Mouse (Mus musculus) MEL (cell line): ENCODE results near the gene Morf4l1.

Source experiments
- CTCF ChIP-seq, 3 experiments: IDR thresholded peaks in 2 of 3; conservative IDR thresholded peaks in 1 of 3; 2 replicates each; pipeline ENCODE4 v1.5.1; 2011 to 2012; ENCODE audit warnings: low read length in 3 of 3, low read depth in 2 of 3, mild to moderate bottlenecking in 2 of 3, improper control_type of control experiment in 1 of 3, inconsistent platforms in 1 of 3, mixed read lengths in 1 of 3, moderate library complexity in 1 of 3; ENCODE audit not compliant: control insufficient read depth in 1 of 3, insufficient read depth in 1 of 3, poor library complexity in 1 of 3, severe bottlenecking in 1 of 3
- MEF2A ChIP-seq: IDR thresholded peaks from 2 replicates; pipeline ENCODE4 v1.6.1; 2014; ENCODE audit warnings: low read depth, mild to moderate bottlenecking, inconsistent platforms, low read length, improper control_type of control experiment; ENCODE audit not compliant: poor library complexity, insufficient replicate concordance, severe bottlenecking; ENCODE audit errors: extremely low read depth
- POLR2A ChIP-seq, 2 experiments: IDR thresholded peaks; 2 replicates each; pipeline ENCODE4 v1.6.1; 2011 to 2012; ENCODE audit warnings: low read length in 2 of 2, mild to moderate bottlenecking in 2 of 2, control low read depth in 1 of 2, improper control_type of control experiment in 1 of 2, low read depth in 1 of 2, moderate library complexity in 1 of 2; ENCODE audit not compliant: control insufficient read depth in 1 of 2, insufficient read depth in 1 of 2, poor library complexity in 1 of 2
- POLR2AphosphoS2 ChIP-seq: IDR thresholded peaks from 2 replicates; pipeline ENCODE4 v1.6.1; 2011; ENCODE audit warnings: low read length, improper control_type of control experiment

DNA sequence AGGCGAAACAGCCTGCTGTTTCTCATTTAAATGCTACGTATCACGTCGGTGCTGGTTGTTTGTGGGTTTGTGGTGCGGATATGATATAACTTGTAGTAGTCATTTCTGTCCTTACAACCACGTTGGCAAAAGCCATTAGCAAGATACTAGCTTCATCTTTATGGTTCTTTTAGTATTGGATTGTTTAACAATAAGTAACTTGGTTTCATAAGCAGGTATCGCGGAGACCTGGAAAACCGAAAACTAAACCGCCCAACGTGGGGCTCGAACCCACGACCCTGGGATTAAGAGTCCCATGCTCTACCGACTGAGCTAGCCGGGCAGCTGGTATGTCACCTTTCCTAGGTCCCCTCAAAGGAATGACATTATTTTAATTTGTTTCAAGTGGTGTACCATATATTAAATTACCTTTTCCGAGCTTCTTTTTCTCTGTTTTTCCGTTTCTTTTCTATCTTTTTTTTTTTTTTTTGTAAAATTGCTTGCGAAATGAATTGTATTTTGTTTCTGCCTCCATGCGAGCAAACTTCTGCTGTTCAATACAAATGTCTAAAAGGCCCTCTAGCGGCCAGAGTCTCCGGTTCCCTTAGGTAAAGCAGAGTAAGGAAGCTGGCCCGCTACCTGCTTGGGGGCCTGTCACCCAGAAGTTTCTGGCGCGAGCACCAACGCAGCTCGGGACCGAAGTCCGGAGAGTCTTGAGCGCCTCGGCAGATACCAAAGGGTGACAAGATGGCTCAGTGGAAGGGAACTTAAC, 11.9 kb upstream of the Morf4l1 start:
- TF ChIP-seq POLR2A (IDR thresholded peaks at IDR 0.05; ENCODE audit: control insufficient read depth in 1 of 2, insufficient read depth in 1 of 2, low read depth in 1 of 2, low read length in 2 of 2, poor library complexity in 1 of 2) (no peak), CTCF (IDR thresholded peaks at IDR 0.05 in 2 of 3, conservative IDR thresholded peaks at IDR 0.05 in 1 of 3; ENCODE audit: control insufficient read depth in 1 of 3, insufficient read depth in 1 of 3, low read depth in 2 of 3, low read length in 3 of 3, poor library complexity in 1 of 3, severe bottlenecking in 1 of 3) (peak in 2 of 3 experiments; percentile 57 to 66; a peak in 5 of 6 replicates), MEF2A (no peak), POLR2AphosphoS2 (no peak)
